Mouse (Mus musculus) kidney, adult 8-10 months (tissue): ENCODE results near the gene Rae1.

Experiments used
- DNase-seq, 2 experiments: peaks; one replicate each; pipeline ENCODE4 v3.0.0; 2022

Gene Rae1

GRCm38 (mm10) chr2:173027824-173028495, 28.0 kb downstream of the Rae1 start:
- no peak for DNase-seq

- no peak for DNase-seq
These were observed 28.7 kb downstream of the Rae1 start for GRCm38 (mm10) chr2:173028508-173029031.

- no peak for DNase-seq
These were observed 30.8 kb downstream of the Rae1 start for GRCm38 (mm10) chr2:173030591-173031338.

GRCm38 (mm10) chr2:173033531-173033930, 33.6 kb downstream of the Rae1 start:
- no peak for DNase-seq

GRCm38 (mm10) chr2:173034998-173035397, 35.1 kb downstream of the Rae1 start:
- DNase-seq: no peak

GRCm38 (mm10) chr2:173035653-173036052, 35.7 kb downstream of the Rae1 start:
- no peak for DNase-seq

- no peak for DNase-seq
These were observed 36.1 kb downstream of the Rae1 start for GRCm38 (mm10) chr2:173036055-173036454.

- DNase-seq: no peak
These were observed 36.7 kb downstream of the Rae1 start for GRCm38 (mm10) chr2:173036611-173037010.

GRCm38 (mm10) chr2:173037347-173037746, 37.4 kb downstream of the Rae1 start:
- DNase-seq: no peak

GRCm38 (mm10) chr2:173037827-173038607, 38.1 kb downstream of the Rae1 start:
- no peak for DNase-seq

GRCm38 (mm10) chr2:173039041-173039440, 39.1 kb downstream of the Rae1 start:
- no peak for DNase-seq

- no peak for DNase-seq
These were observed 40.9 kb downstream of the Rae1 start for GRCm38 (mm10) chr2:173040803-173041202.

- no peak for DNase-seq
These were observed 41.3 kb downstream of the Rae1 start for GRCm38 (mm10) chr2:173041242-173041641.

GRCm38 (mm10) chr2:173041893-173042292, 42.0 kb downstream of the Rae1 start:
- no peak for DNase-seq

- no peak for DNase-seq
These were observed 42.7 kb downstream of the Rae1 start for GRCm38 (mm10) chr2:173042504-173043162.

- peak; percentile 67 to 89 for DNase-seq
These were observed 44.5 kb downstream of the Rae1 start for GRCm38 (mm10) chr2:173044198-173044970.

- DNase-seq: no peak
These were observed 46.8 kb downstream of the Rae1 start for GRCm38 (mm10) chr2:173046582-173047297.

GRCm38 (mm10) chr2:173047471-173047870, 47.6 kb downstream of the Rae1 start:
- DNase-seq: peak; percentile 19 to 51

- no peak for DNase-seq
These were observed 48.3 kb downstream of the Rae1 start for GRCm38 (mm10) chr2:173048041-173048745.

GRCm38 (mm10) chr2:173049231-173049630, 49.3 kb downstream of the Rae1 start:
- peak in 1 of 2 experiments; percentile 45 for DNase-seq

- DNase-seq: no peak
These were observed 49.9 kb downstream of the Rae1 start for GRCm38 (mm10) chr2:173049817-173050216.
